In the genomic region with DNA sequence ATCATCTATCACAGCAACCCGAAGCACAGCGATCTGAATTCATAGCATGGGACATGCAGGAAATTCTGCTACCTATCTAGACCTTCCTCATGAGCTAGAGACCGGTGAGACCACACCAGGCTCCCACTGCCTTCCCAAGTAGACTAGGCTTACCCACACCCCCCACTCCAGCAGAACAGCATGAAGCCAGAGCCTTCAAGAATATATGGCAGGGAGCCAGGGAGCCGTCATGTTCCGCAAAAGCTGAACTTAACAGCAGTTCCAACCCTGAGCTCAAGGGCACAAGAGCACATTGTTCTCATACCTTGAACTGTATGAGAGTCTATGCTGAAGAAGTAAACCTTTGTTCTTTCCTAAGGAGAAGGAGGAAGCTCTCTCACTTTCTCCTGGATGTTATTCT, we compare ENCODE assay signal across 9 mouse cellular contexts. TPM values are rescaled to one million over a fixed set of nuclear protein-coding genes. Genes with fewer than 3 reads are reported as not detected.
A peak's percentile ranks its signal among the peaks of the same experiment; 100 is the strongest.
DNase-seq lines count a peak whose midpoint lies in the region; ATAC-seq and TF ChIP-seq lines count a peak whose summit lies in the region.
"Had no signal": no experiment of that assay in that cellular context is flagged by ENCODE, and none has a peak within 500 bp of the region (broad histone marks: within the 10 kb centered on the region; RNA-seq: fewer than 3 reads in every experiment).

No protein-coding gene starts in this region.

- H3K27ac ChIP-seq in layer of hippocampus, adult 2 months, result peak overlapping the region; percentile 94

- no peak for DNase-seq in cerebellum, adult 11-12 months
- no peak for DNase-seq in layer of hippocampus, adult 2 months (ENCODE audit: low spot score in 2 of 2)
- no peak for DNase-seq in layer of hippocampus, adult 9-10 months (ENCODE audit: low spot score)
- peak; percentile 28 for DNase-seq in forelimb bud, embryonic 11.5 days (ENCODE audit: low read depth, low spot score)
- DNase-seq in mesoderm, embryonic 11.5 days (ENCODE audit: low read depth, low spot score), result peak; percentile 28
- no peak for DNase-seq in thymus, postnatal 0 days (ENCODE audit: low spot score)
- no peak for DNase-seq in layer of hippocampus, adult 8-10 months (ENCODE audit: low spot score in 2 of 2)

- ATAC-seq in cerebellum, adult (ENCODE audit: insufficient number of reproducible peaks, low FRiP score, low TSS enrichment), result peak; percentile 27; the same call in 1 of the 2 replicates

- peak overlapping the region; percentile 2; the same call in 1 of the 2 replicates for H3K4me3 ChIP-seq in layer of hippocampus, adult 2 months
- H3K4me3 ChIP-seq: erythroblast, embryonic 14.5 days had no signal

- TF ChIP-seq CTCF in layer of hippocampus, adult 2 months (conservative IDR thresholded peaks at IDR 0.05), result 0 out of 2 replicates have a peak, but pooled peaks have one; percentile 6

RNA-seq across cellular contexts. Expression of a gene that starts 32.4 kb away (rescaled TPM):
- total RNA-seq in layer of hippocampus, adult 2 months (2021), result 100 to 1,000 TPM; 399 to 415 TPM
- 10.7 and 12.5 TPM in 2 replicates for polyA plus RNA-seq in thymus, postnatal 0 days (2015; fragmentation: Nextera tagmentation; extraction: Ambion mirVana)
- 100 to 1,000 TPM; 319 to 384 (median 333) TPM for total RNA-seq in layer of hippocampus, adult 8-10 months (2022)

Comparison
In these comparisons a context has a peak if more than half of its experiments do, and no peak if none do; other contexts are left out.
1. DNase-seq: peak in forelimb bud, embryonic 11.5 days (single experiment) and mesoderm, embryonic 11.5 days (single experiment); none in cerebellum, adult 11-12 months (single experiment), layer of hippocampus, adult 2 months (0 of 2), layer of hippocampus, adult 9-10 months (single experiment), thymus, postnatal 0 days (single experiment) and layer of hippocampus, adult 8-10 months (0 of 2).